Mouse (Mus musculus): ENCODE measurements around the gene Tmem125. TPM values are rescaled to one million over a fixed set of nuclear protein-coding genes. Genes with fewer than 3 reads are reported as not detected.
"Not testable (repeated sequence)": the region's sequence is repeated elsewhere in the genome, so short reads cannot be mapped to it uniquely, and the experiment has no call there.

Tmem125 gene
- polyA plus RNA-seq, 1 experiment from 2014 or later = 8.9 TPM

DNA sequence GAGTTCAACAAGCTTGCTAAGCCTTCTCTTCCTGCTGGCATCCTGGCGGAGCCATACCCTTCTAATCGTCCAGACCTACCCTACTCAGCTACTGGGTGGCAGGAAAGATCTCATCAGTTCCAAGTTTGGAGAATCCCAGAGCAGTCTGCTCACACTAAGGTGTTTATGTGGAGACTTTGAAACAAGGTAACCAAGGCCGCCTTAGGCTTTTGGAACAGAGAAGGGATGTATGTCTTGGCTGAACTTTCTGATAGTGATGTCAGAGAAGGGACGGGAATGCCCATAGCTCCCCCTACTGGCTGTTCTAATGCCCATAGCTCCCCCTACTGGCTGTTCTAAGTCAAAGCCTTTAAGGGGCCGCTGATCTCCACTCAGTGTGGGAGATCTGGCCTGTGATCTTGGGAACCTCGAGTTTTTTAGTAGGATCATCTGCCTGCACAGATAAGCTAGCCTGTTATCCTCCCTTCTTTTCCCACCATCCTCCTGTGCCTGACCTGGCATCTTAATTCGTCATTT lies 22.4 kb upstream of the Tmem125 start:
- Histone ChIP-seq H3K4me1 (ENCODE audit: insufficient read depth, low read length) (no peaks in the 10 kb centered on the region), H3K4me2 (replicated peaks; ENCODE audit: low read depth, low read length) (no peak overlapping the region), H3K36me3 (ENCODE audit: insufficient read depth, low read length) (no peaks in the 10 kb centered on the region), H3K27me3 (ENCODE audit: insufficient read depth, low read length) (no peaks in the 10 kb centered on the region), H3K9me3 (ENCODE audit: low read length) (no peaks in the 10 kb centered on the region), H3K9ac (replicated peaks; ENCODE audit: low read length) (no peak overlapping the region), H3K4me3 (ENCODE audit: low read length) (no peak overlapping the region), H3K27ac (ENCODE audit: low read length) (no peak overlapping the region)
- ATAC-seq (ENCODE audit: low FRiP score, low TSS enrichment) = no peak
- WGBS = 34% methylated on average over 7 of the region's 7 CpGs

DNA sequence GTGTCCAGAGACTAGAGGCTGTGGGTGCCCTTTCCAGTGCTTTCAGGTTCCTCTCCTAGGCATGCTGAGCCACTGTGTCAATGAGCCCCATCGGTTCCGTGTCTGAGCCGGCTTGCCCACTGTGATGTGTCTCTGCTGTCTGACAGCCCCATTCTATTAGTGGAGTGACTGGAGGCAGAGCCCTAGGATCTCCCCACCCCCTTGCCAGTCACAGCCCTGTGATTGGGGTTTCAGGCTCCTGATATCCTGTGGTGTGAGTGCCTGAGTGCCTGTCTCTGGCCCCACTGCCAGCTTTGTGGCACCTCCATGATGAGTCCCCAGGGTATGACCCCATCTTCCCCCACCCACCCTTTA lies 21.1 kb upstream of the Tmem125 start:
- H3K36me3 ChIP-seq (ENCODE audit: insufficient read depth, low read length) = no peaks in the 10 kb centered on the region
- no peaks in the 10 kb centered on the region for H3K4me1 ChIP-seq (ENCODE audit: insufficient read depth, low read length)
- WGBS = 83% methylated on average over 3 of the region's 3 CpGs
- no peaks in the 10 kb centered on the region for H3K9me3 ChIP-seq (ENCODE audit: low read length)
- no peak overlapping the region for H3K27ac ChIP-seq (ENCODE audit: low read length)
- no peaks in the 10 kb centered on the region for H3K27me3 ChIP-seq (ENCODE audit: insufficient read depth, low read length)
- no peak for ATAC-seq (ENCODE audit: low FRiP score, low TSS enrichment)
- no peak overlapping the region for H3K4me3 ChIP-seq (ENCODE audit: low read length)
- H3K9ac ChIP-seq (replicated peaks; ENCODE audit: low read length) = no peak overlapping the region
- no peak overlapping the region for H3K4me2 ChIP-seq (replicated peaks; ENCODE audit: low read depth, low read length)

DNA sequence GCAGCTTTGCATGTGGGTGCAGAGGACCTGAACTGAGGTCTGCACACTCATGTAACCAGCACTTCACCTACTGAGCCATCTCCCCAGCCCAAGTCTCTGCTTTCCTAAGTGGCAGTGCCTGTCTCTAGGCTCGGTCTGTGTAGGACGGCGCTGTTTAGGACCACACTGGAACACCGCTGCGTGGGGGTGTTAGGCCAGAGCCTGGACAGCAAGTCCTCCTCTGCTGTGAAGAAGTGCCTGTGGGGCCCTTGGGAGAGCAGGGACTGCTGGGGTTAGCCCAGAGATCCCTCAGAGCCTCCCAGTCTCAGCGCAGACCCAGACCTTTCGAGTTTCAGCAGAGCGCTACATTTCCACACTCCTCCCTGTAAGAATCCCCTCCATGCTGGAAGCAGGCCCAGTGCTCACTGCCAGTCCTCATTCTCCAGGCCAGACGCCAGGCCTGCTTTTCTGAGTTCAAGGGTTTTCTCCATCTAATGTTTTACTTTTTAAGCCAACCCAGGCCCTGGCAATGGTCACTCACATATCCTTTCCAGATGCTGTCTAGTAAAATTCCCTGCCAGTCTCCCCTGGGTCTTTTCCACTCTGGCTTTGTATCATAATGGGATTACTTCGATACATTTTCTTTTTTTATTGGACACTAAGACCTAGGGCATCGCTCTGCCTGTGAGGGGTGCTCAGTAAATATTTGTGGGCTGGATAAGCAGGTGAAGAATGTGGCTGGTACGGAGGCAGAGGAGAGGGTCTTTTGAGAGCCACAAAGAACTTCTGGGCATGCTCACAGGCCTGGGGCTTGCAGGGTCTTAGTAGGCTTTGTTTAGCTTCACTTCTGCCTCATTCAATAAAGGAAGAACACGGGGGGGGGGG lies 20.4 kb upstream of the Tmem125 start:
- WGBS = 81% methylated on average over 13 of the region's 13 CpGs
- no peak overlapping the region for H3K4me2 ChIP-seq (replicated peaks; ENCODE audit: low read depth, low read length)
- ATAC-seq (ENCODE audit: low FRiP score, low TSS enrichment) = no peak
- no peak overlapping the region for H3K27ac ChIP-seq (ENCODE audit: low read length)
- no peak overlapping the region for H3K9ac ChIP-seq (replicated peaks; ENCODE audit: low read length)
- H3K4me3 ChIP-seq (ENCODE audit: low read length) = no peak overlapping the region
- no peaks in the 10 kb centered on the region for H3K4me1 ChIP-seq (ENCODE audit: insufficient read depth, low read length)
- no peaks in the 10 kb centered on the region for H3K27me3 ChIP-seq (ENCODE audit: insufficient read depth, low read length)
- H3K9me3 ChIP-seq (ENCODE audit: low read length) = no peaks in the 10 kb centered on the region
- no peaks in the 10 kb centered on the region for H3K36me3 ChIP-seq (ENCODE audit: insufficient read depth, low read length)

DNA sequence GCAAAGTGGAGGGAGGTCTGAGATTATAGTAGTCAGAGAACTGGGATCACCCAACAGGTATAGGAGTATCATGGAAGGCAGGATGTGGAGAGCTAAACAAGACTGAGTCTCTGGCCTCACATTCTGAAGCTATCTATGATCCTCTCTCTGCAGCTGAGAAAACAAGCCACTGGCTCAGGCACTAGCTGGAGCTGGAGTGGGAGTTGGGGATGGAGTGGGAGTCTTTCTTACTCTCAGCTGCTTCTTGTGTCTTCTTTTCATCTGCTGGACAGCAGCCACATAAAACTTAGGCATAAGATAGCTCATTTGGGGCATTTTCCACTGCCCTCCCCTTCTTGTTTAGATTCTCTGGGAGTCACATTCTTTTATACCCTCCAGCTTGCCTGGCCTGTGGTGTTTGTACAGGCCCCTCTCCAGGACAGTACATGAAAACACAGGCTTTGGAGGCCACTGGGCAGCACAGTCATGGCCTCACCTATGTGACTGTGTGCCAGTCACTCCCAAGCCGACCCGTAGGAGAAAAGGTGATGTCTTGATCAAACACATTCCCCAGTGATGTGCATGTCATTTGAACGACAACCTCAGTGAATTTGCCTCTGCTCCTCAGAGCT lies 9.3 kb upstream of the Tmem125 start:
- Histone ChIP-seq H3K9ac (replicated peaks; ENCODE audit: low read length) (no peak overlapping the region), H3K4me1 (ENCODE audit: insufficient read depth, low read length) (no peaks in the 10 kb centered on the region), H3K9me3 (ENCODE audit: low read length) (no peaks in the 10 kb centered on the region), H3K27ac (ENCODE audit: low read length) (peak overlapping the region; percentile 54), H3K27me3 (ENCODE audit: insufficient read depth, low read length) (no peaks in the 10 kb centered on the region), H3K36me3 (ENCODE audit: insufficient read depth, low read length) (no peaks in the 10 kb centered on the region), H3K4me3 (ENCODE audit: low read length) (no peak overlapping the region), H3K4me2 (replicated peaks; ENCODE audit: low read depth, low read length) (no peak overlapping the region)
- peak; percentile 80 for ATAC-seq (ENCODE audit: low FRiP score, low TSS enrichment)
- 37% methylated on average over 3 of the region's 3 CpGs for WGBS

DNA sequence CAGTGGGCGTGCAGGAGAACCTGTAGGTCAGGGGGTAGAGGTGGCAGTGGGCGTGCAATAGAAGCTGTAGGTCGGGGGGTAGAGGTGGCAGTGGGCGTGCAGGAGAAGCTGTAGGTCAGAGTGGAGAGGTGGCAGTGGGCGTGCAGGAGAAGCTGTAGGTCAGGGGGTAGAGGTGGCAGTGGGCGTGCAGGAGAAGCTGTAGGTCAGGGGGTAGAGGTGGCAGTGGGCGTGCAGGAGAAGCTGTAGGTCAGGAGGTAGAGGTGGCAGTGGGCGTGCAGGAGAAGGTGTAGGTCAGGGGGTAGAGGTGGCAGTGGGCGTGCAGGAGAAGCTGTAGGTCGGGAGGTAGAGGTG lies 4.3 kb upstream of the Tmem125 start:
- not testable (repeated sequence) for H3K27ac ChIP-seq (ENCODE audit: low read length); H3K4me1 ChIP-seq (ENCODE audit: insufficient read depth, low read length); H3K9ac ChIP-seq (replicated peaks; ENCODE audit: low read length); H3K9me3 ChIP-seq (ENCODE audit: low read length); ATAC-seq (ENCODE audit: low FRiP score, low TSS enrichment); H3K27me3 ChIP-seq (ENCODE audit: insufficient read depth, low read length); H3K4me2 ChIP-seq (replicated peaks; ENCODE audit: low read depth, low read length); H3K36me3 ChIP-seq (ENCODE audit: insufficient read depth, low read length); H3K4me3 ChIP-seq (ENCODE audit: low read length)
- 84% methylated on average over 10 of the region's 10 CpGs for WGBS

DNA sequence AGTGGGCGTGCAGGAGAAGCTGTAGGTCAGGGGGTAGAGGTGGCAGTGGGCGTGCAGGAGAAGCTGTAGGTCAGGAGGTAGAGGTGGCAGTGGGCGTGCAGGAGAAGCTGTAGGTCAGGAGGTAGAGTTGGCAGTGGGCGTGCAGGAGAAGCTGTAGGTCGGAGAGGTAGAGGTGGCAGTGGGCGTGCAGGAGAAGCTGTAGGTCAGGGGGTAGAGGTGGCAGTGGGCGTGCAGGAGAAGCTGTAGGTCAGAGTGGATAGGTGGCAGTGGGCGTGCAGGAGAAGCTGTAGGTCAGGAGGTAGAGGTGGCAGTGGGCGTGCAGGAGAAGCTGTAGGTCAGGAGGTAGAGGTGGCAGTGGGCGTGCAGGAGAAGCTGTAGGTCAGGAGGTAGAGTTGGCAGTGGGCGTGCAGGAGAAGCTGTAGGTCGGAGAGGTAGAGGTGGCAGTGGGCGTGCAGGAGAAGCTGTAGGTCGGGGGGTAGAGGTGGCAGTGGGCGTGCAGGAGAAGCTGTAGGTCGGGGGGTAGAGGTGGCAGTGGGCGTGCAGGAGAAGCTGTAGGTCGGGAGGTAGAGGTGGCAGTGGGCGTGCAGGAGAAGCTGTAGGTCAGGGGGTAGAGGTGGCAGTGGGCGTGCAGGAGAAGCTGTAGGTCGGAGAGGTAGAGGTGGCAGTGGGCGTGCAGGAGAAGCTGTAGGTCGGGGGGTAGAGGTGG lies 3.7 kb upstream of the Tmem125 start:
- H3K36me3 ChIP-seq (ENCODE audit: insufficient read depth, low read length); H3K27me3 ChIP-seq (ENCODE audit: insufficient read depth, low read length); H3K4me2 ChIP-seq (replicated peaks; ENCODE audit: low read depth, low read length); H3K4me1 ChIP-seq (ENCODE audit: insufficient read depth, low read length); H3K9ac ChIP-seq (replicated peaks; ENCODE audit: low read length); H3K9me3 ChIP-seq (ENCODE audit: low read length); H3K27ac ChIP-seq (ENCODE audit: low read length); ATAC-seq (ENCODE audit: low FRiP score, low TSS enrichment); H3K4me3 ChIP-seq (ENCODE audit: low read length): not testable (repeated sequence)
- 89% methylated on average over 22 of the region's 23 CpGs for WGBS

DNA sequence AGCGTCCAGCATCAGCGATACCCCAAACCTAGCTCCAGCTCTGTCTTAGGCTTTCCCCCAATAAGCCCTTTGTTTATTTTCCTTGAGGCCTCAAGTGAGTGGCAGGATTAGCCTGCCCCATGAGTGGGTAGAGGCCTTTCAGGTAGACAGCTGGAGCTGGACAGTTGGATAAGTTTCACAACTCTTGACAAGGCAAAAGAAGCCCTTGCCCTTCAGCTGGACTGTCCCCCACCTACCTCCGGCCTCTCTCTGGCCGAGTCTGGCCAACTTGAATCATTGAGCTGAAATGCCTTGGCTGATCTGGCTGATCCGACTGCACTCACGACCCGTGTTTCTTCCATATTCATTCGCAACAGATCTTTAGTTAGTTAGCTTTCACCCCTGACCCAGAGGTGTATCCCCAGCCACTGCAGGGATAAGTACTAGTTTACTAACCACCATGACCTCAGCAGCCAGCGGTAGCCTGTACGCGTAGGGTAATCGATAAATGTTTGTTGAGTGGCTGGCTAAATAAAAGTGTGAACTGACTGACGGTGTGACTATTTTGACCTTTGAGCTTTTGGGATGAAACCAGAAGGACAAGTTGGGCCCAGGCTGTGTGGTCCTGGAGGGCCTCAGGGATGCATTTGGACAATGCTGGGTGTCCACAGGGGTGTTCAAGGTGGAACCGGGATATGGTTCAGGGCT lies 740 bp upstream of the Tmem125 start:
- peak overlapping the region; percentile 60 for H3K4me2 ChIP-seq (replicated peaks; ENCODE audit: low read depth, low read length)
- H3K9ac ChIP-seq (replicated peaks; ENCODE audit: low read length) = peak overlapping the region; percentile 54
- H3K4me3 ChIP-seq (ENCODE audit: low read length) = peak overlapping the region; percentile 46
- H3K4me1 ChIP-seq (ENCODE audit: insufficient read depth, low read length) = peaks cover 12% of the 10 kb centered on the region
- no peaks in the 10 kb centered on the region for H3K27me3 ChIP-seq (ENCODE audit: insufficient read depth, low read length)
- peak overlapping the region; percentile 87 for H3K27ac ChIP-seq (ENCODE audit: low read length)
- no peaks in the 10 kb centered on the region for H3K36me3 ChIP-seq (ENCODE audit: insufficient read depth, low read length)
- 71% methylated on average over 14 of the region's 14 CpGs for WGBS
- H3K9me3 ChIP-seq (ENCODE audit: low read length) = no peaks in the 10 kb centered on the region
- ATAC-seq (ENCODE audit: low FRiP score, low TSS enrichment) = no peak; the same call in 1 of the 2 replicates

DNA sequence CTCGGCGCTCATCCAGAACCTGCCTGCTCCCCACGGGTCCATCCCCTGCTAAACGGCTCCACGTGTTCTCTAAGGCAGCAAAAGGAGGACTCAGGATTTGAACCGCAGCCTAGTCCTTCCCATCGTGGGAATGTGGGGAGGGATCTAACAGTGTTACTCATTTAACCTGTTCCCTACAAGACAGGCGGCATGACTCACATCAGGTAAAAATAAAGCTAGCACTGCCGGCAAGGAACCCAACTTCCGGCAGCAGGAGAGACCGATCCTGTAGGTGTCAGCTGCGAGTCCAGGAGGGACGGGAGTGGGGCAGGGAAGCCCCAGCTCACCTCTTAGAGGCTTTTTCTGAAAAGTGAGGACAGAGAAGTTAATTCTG lies 700 bp downstream of the Tmem125 start:
- Histone ChIP-seq H3K27me3 (ENCODE audit: insufficient read depth, low read length) (no peaks in the 10 kb centered on the region), H3K9me3 (ENCODE audit: low read length) (no peaks in the 10 kb centered on the region), H3K27ac (ENCODE audit: low read length) (peak overlapping the region; percentile 87), H3K36me3 (ENCODE audit: insufficient read depth, low read length) (no peaks in the 10 kb centered on the region), H3K4me1 (ENCODE audit: insufficient read depth, low read length) (peaks cover 12% of the 10 kb centered on the region), H3K4me3 (ENCODE audit: low read length) (peak overlapping the region; percentile 46), H3K9ac (replicated peaks; ENCODE audit: low read length) (peak overlapping the region; percentile 54), H3K4me2 (replicated peaks; ENCODE audit: low read depth, low read length) (peak overlapping the region; percentile 60)
- ATAC-seq (ENCODE audit: low FRiP score, low TSS enrichment) = peak; percentile 40; the same call in 1 of the 2 replicates
- 18% methylated on average over 13 of the region's 13 CpGs for WGBS

DNA sequence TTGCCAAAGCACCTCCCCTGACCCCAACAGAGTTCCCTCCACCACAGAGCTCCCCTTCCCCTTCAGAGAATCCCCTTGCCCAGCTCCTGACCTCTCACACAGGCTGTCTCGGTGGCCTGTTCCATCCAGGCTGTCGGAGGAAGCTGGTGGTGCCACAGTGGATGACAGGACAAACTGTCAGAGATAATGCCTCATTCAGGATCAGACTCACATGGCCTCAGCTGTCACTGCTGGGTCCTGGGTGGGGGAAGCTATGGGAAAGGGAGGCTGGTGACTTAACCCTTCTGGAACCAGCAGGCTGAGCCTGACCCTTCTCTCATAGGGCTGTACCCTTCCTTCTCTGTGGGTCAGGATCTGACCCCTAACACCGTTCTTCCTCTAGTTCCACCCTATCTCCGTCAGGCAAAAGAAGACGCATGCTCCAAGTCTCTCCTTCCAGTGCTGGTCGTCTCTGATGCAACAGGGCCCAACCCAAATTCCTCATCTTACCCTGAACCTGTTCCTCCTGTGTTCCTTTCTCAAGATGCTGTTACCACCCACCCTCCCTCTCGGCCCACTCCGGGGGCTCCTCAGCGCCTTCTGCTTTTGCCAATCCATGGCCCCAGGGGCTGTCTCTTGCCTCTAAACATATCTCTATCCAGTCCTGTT lies 1.2 kb downstream of the Tmem125 start:
- ATAC-seq (ENCODE audit: low FRiP score, low TSS enrichment) = no peak
- 59% methylated on average over 9 of the region's 9 CpGs for whole genome bisulfite sequencing
- peak overlapping the region; percentile 46; the same call in 1 of the 2 replicates for H3K4me3 ChIP-seq (ENCODE audit: low read length)
- no peaks in the 10 kb centered on the region for H3K36me3 ChIP-seq (ENCODE audit: insufficient read depth, low read length)
- no peaks in the 10 kb centered on the region for H3K27me3 ChIP-seq (ENCODE audit: insufficient read depth, low read length)
- no peaks in the 10 kb centered on the region for H3K9me3 ChIP-seq (ENCODE audit: low read length)
- peaks cover 12% of the 10 kb centered on the region for H3K4me1 ChIP-seq (ENCODE audit: insufficient read depth, low read length)
- H3K27ac ChIP-seq (ENCODE audit: low read length) = peak overlapping the region; percentile 87
- H3K9ac ChIP-seq (replicated peaks; ENCODE audit: low read length) = no peak overlapping the region
- H3K4me2 ChIP-seq (replicated peaks; ENCODE audit: low read depth, low read length) = peak overlapping the region; percentile 60

All from kidney, embryonic 16.5 days (tissue).